ENCODE assay signal across 8 mouse cellular contexts in genomic region chrX:48518808-48519548, GRCm38 (mm10). TPM values are rescaled to one million over a fixed set of nuclear protein-coding genes. Genes with fewer than 3 reads are reported as not detected.
DNase-seq lines count a peak whose midpoint lies in the region; ATAC-seq lines count a peak whose summit lies in the region.

Gene Rab33a, plus strand, starts transcription at chrX:48519285.

- no peaks in the 10 kb centered on the region for H3K36me3 ChIP-seq in stomach, embryonic 15.5 days

- H3K4me3 ChIP-seq in stomach, embryonic 15.5 days (replicated peaks): peak within 1 kb of the TSS; percentile 45

- H3K9me3 ChIP-seq in stomach, embryonic 15.5 days: no peaks in the 10 kb centered on the region

- peak within 1 kb of the TSS; percentile 72 for H3K4me2 ChIP-seq in stomach, embryonic 15.5 days

- WGBS in stomach, embryonic 15.5 days: 18% methylated on average over 33 of the region's 33 CpGs

- no peaks in the 10 kb centered on the region for H3K27me3 ChIP-seq in stomach, embryonic 15.5 days (replicated peaks)

- peak; percentile 75 for ATAC-seq in frontal cortex, adult (ENCODE audit: low TSS enrichment)
- ATAC-seq in stomach, embryonic 15.5 days (ENCODE audit: insufficient read depth, low FRiP score, low read depth): peak; percentile 61; the same call in 1 of the 2 replicates
- no peak for ATAC-seq in erythroid progenitor cell, adult 5-6 weeks (replicated peaks; ENCODE audit: low FRiP score, poor library complexity, severe bottlenecking)

- peak within 1 kb of the TSS; percentile 25; the same call in 1 of the 2 replicates for H3K9ac ChIP-seq in stomach, embryonic 15.5 days

- no peaks in the 10 kb centered on the region; the same call in 1 of the 2 replicates for H3K4me1 ChIP-seq in stomach, embryonic 15.5 days

- H3K27ac ChIP-seq in stomach, embryonic 15.5 days: no peak within 1 kb of the TSS

- peak; percentile 21 to 30 for DNase-seq in kidney, postnatal 4 days
- no peak for DNase-seq in kidney, postnatal 36 days
- DNase-seq in cerebellum, adult 18-20 months: peak; percentile 57 to 66
- peak; percentile 40 to 49 for DNase-seq in layer of hippocampus, postnatal 10 days (ENCODE audit: low spot score in 2 of 2)
- DNase-seq in mesoderm, embryonic 11.5 days (ENCODE audit: low read depth, low spot score): peak; percentile 29

RNA-seq across cellular contexts. Expression of gene Rab33a, which starts in this region (rescaled TPM):
- 10 to 100 TPM; 23.3 to 24.2 TPM for total RNA-seq in layer of hippocampus, postnatal 10 days (2021)
- polyA plus RNA-seq in stomach, embryonic 15.5 days (2015; fragmentation: Nextera tagmentation; extraction: Ambion mirVana): 6.3 and 7.3 TPM in 2 replicates
- total RNA-seq in erythroid progenitor cell, adult 5-6 weeks (2015; ENCODE audit: low replicate concordance): not detected in 2 replicates
- total RNA-seq in erythroid progenitor cell, adult 5-6 weeks (2017; ENCODE audit: low replicate concordance): not detected in 2 replicates

Comparison
In these comparisons a context has a peak if more than half of its experiments do, and no peak if none do; other contexts are left out.
1. RNA of gene Rab33a (total RNA-seq): 23.3 to 24.2 TPM in layer of hippocampus, postnatal 10 days; not detected in erythroid progenitor cell, adult 5-6 weeks; every median in the first group is over 10 times any median in the second.
2. DNase-seq: peak in kidney, postnatal 4 days (2 of 2), cerebellum, adult 18-20 months (2 of 2), layer of hippocampus, postnatal 10 days (2 of 2) and mesoderm, embryonic 11.5 days (single experiment); none in kidney, postnatal 36 days (0 of 2).